Mouse (Mus musculus): ENCODE data around the gene Hsp90b1. TPM values are rescaled to one million over a fixed set of nuclear protein-coding genes. Genes with fewer than 3 reads are reported as not detected.

Hsp90b1 gene
- polyA plus RNA-seq (2012; ENCODE audit: low replicate concordance): 17.3 and 18.3 TPM in 2 replicates

GRCm38 (mm10) chr10:86705318-86705921, at the start of gene Hsp90b1, which contains the start of gene Ttc41:
Hsp90b1 (minus strand) TSS chr10:86705509.
Ttc41 (plus strand) TSS chr10:86705811.

Other genes starting within 250 kb of the Hsp90b1 start
- 0.11 TPM in 1 of 2 replicates, not detected in the other for gene Syn3, start 206.6 kb downstream of the Hsp90b1 start, polyA plus RNA-seq (2012; ENCODE audit: low replicate concordance)
- 0.16 TPM in 1 of 2 replicates, not detected in the other for gene Ttc41, start 302 bp upstream of the Hsp90b1 start, polyA plus RNA-seq (2012; ENCODE audit: low replicate concordance)
- not detected in 2 replicates for gene Gm49358, start 58.5 kb upstream of the Hsp90b1 start, polyA plus RNA-seq (2012; ENCODE audit: low replicate concordance)
- 1.6 and 3.2 TPM in 2 replicates for gene Nt5dc3, start 73.5 kb upstream of the Hsp90b1 start, polyA plus RNA-seq (2012; ENCODE audit: low replicate concordance)

Data from leukemia stem cell, adult 10-12 weeks (primary cell).